Mouse (Mus musculus): ENCODE results near the gene Adra1b.

DNA sequence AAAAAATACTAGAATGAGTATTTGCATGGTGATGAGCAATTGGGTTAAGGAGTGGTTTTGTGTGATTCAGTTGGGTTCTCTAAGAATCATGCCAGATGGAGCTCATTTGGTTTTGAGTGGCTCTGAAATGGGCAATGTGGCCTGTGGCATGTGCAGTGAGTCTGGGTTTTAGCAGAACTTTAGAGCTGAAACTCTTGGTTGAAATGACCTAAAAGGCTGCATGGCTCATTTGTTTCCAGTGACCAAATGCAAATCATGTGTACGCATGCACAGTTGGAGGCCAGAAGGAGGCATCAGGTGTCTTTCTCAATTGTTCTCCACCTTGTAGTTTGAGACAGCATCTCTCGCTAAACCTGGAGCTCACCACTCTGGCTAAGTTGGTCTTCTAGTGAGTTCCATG is 35.0 kb upstream of the Adra1b start:
- TF ChIP-seq GATA1 (IDR thresholded peaks at IDR 0.05; ENCODE audit: borderline replicate concordance, low read length) (no peak), CTCF (IDR thresholded peaks at IDR 0.05; ENCODE audit: low read depth, low read length) (no peak), TAL1 (conservative IDR thresholded peaks at IDR 0.05; ENCODE audit: low read depth, low read length) (no peak), POLR2AphosphoS5 (IDR thresholded peaks at IDR 0.05; ENCODE audit: insufficient replicate concordance, low read depth, low read length) (no peak), GATA2 (IDR thresholded peaks at IDR 0.05; ENCODE audit: borderline replicate concordance, low read depth, low read length) (no peak)
